Mouse (Mus musculus) MEL (cell line): ENCODE results near the gene Col2a1. TPM values are rescaled to one million over a fixed set of nuclear protein-coding genes. Genes with fewer than 3 reads are reported as not detected.

ENCODE experiments used
- DNase-seq: peaks from one replicate; pipeline ENCODE4 v3.0.0; 2011; ENCODE audit warnings: low read depth, low spot score
- H3K27ac ChIP-seq: 2 replicates; pipeline ENCODE4 v1.5.1; 2012; ENCODE audit warnings: low read depth, mild to moderate bottlenecking, control low read depth, low read length, moderate library complexity; ENCODE audit not compliant: control insufficient read depth
- H3K27me3 ChIP-seq, 2 experiments: fragments of 150-350 bp in 1 of 2; sonication (generic) in 1 of 2; 2 replicates each; pipeline ENCODE4 v1.6.1; 2012; ENCODE audit warnings: low read length in 2 of 2, mild to moderate bottlenecking in 2 of 2, improper control_type of control experiment in 1 of 2, moderate library complexity in 1 of 2; ENCODE audit not compliant: insufficient read depth in 2 of 2, control insufficient read depth in 1 of 2
- H3K36me3 ChIP-seq, 2 experiments: 2 replicates each; pipeline ENCODE4 v1.6.1; 2012 to 2014; ENCODE audit warnings: low read length in 2 of 2, improper control_type of control experiment in 1 of 2, inconsistent platforms in 1 of 2, mild to moderate bottlenecking in 1 of 2; ENCODE audit not compliant: insufficient read depth in 2 of 2, control insufficient read depth in 1 of 2
- H3K4me1 ChIP-seq, 2 experiments: fragments of 150-350 bp in 1 of 2; sonication (generic) in 1 of 2; 2 replicates each; pipeline ENCODE4 v1.6.1; 2012; ENCODE audit warnings: low read length in 2 of 2, improper control_type of control experiment in 1 of 2, mild to moderate bottlenecking in 1 of 2; ENCODE audit not compliant: insufficient read depth in 2 of 2, control insufficient read depth in 1 of 2
- H3K4me3 ChIP-seq, 2 experiments: fragments of 150-350 bp in 1 of 2; sonication (generic) in 1 of 2; 2 replicates each; pipeline ENCODE4 v1.5.1; 2012; ENCODE audit warnings: low read depth in 2 of 2, low read length in 2 of 2, mild to moderate bottlenecking in 2 of 2, moderate library complexity in 2 of 2, control low read depth in 1 of 2, improper control_type of control experiment in 1 of 2; ENCODE audit not compliant: control insufficient read depth in 1 of 2, insufficient read depth in 1 of 2
- H3K79me2 ChIP-seq: 2 replicates; pipeline ENCODE4 v1.6.1; 2012; ENCODE audit warnings: mild to moderate bottlenecking, low read length, moderate library complexity; ENCODE audit not compliant: control insufficient read depth, poor library complexity, insufficient read depth
- H3K9ac ChIP-seq: 2 replicates; pipeline ENCODE4 v1.6.1; 2012; ENCODE audit warnings: low read depth, mild to moderate bottlenecking, control low read depth, low read length, moderate library complexity; ENCODE audit not compliant: control insufficient read depth, poor library complexity, severe bottlenecking
- H3K9me3 ChIP-seq: fragments of 150-350 bp; sonication (generic); replicated peaks from 2 replicates; pipeline ENCODE4 v1.6.1; 2012; ENCODE audit warnings: mild to moderate bottlenecking, low read length, improper control_type of control experiment, moderate library complexity; ENCODE audit not compliant: insufficient read depth
- CHD2 ChIP-seq: IDR thresholded peaks from 2 replicates; pipeline ENCODE4 v1.6.1; 2011; ENCODE audit warnings: low read length, improper control_type of control experiment
- CTCF ChIP-seq, 3 experiments: IDR thresholded peaks in 2 of 3; conservative IDR thresholded peaks in 1 of 3; 2 replicates each; pipeline ENCODE4 v1.5.1; 2011 to 2012; ENCODE audit warnings: low read length in 3 of 3, low read depth in 2 of 3, mild to moderate bottlenecking in 2 of 3, improper control_type of control experiment in 1 of 3, inconsistent platforms in 1 of 3, mixed read lengths in 1 of 3, moderate library complexity in 1 of 3; ENCODE audit not compliant: control insufficient read depth in 1 of 3, insufficient read depth in 1 of 3, poor library complexity in 1 of 3, severe bottlenecking in 1 of 3
- E2F4 ChIP-seq: IDR thresholded peaks from 2 replicates; pipeline ENCODE4 v1.6.1; 2011; ENCODE audit warnings: low read depth, low read length, improper control_type of control experiment, borderline replicate concordance
- ELF1 ChIP-seq: IDR thresholded peaks from 2 replicates; pipeline ENCODE4 v1.6.1; 2014; ENCODE audit warnings: low read depth, mild to moderate bottlenecking, inconsistent platforms, low read length, improper control_type of control experiment, moderate library complexity
- EP300 ChIP-seq, 2 experiments: IDR thresholded peaks; 2 replicates each; pipeline ENCODE4 v1.6.1; 2011; ENCODE audit warnings: improper control_type of control experiment in 2 of 2, low read length in 2 of 2, low read depth in 1 of 2, mild to moderate bottlenecking in 1 of 2
- GABPA ChIP-seq: IDR thresholded peaks from 2 replicates; pipeline ENCODE4 v1.6.1; 2012; ENCODE audit warnings: low read depth, mild to moderate bottlenecking, inconsistent platforms, low read length, improper control_type of control experiment, moderate library complexity
- HCFC1 ChIP-seq: IDR thresholded peaks from 2 replicates; pipeline ENCODE4 v1.6.1; 2012; ENCODE audit warnings: low read depth, mild to moderate bottlenecking, inconsistent platforms, low read length, improper control_type of control experiment, moderate library complexity
- JUND ChIP-seq: IDR thresholded peaks from 2 replicates; pipeline ENCODE4 v1.6.1; 2011; ENCODE audit warnings: low read depth, mild to moderate bottlenecking, improper control_type of control experiment, low read length
- KAT2A ChIP-seq: conservative IDR thresholded peaks from 2 replicates; pipeline ENCODE4 v1.6.1; 2012; ENCODE audit warnings: low read depth, low read length, improper control_type of control experiment, inconsistent platforms
- MAFK ChIP-seq: IDR thresholded peaks from 2 replicates; pipeline ENCODE4 v1.6.1; 2011; ENCODE audit warnings: low read depth, mild to moderate bottlenecking, low read length, improper control_type of control experiment, borderline replicate concordance
- MAZ ChIP-seq: IDR thresholded peaks from 2 replicates; pipeline ENCODE4 v1.6.1; 2012; ENCODE audit warnings: low read depth, mild to moderate bottlenecking, inconsistent platforms, low read length, improper control_type of control experiment
- MEF2A ChIP-seq: IDR thresholded peaks from 2 replicates; pipeline ENCODE4 v1.6.1; 2014; ENCODE audit warnings: low read depth, mild to moderate bottlenecking, inconsistent platforms, low read length, improper control_type of control experiment; ENCODE audit not compliant: poor library complexity, insufficient replicate concordance, severe bottlenecking; ENCODE audit errors: extremely low read depth
- MXI1 ChIP-seq: IDR thresholded peaks from 2 replicates; pipeline ENCODE4 v1.6.1; 2011; ENCODE audit warnings: mild to moderate bottlenecking, low read depth, low read length, improper control_type of control experiment
- NELFE ChIP-seq: IDR thresholded peaks from 2 replicates; pipeline ENCODE4 v1.6.1; 2011; ENCODE audit warnings: low read depth, low read length, improper control_type of control experiment
- NRF1 ChIP-seq: IDR thresholded peaks from 2 replicates; pipeline ENCODE4 v1.6.1; 2014; ENCODE audit warnings: low read depth, mild to moderate bottlenecking, inconsistent platforms, low read length, improper control_type of control experiment, moderate library complexity; ENCODE audit not compliant: poor library complexity, insufficient read depth, severe bottlenecking
- POLR2AphosphoS5 ChIP-seq: IDR thresholded peaks from 2 replicates; pipeline ENCODE4 v1.6.1; 2012; ENCODE audit warnings: low read depth, borderline replicate concordance, mild to moderate bottlenecking, inconsistent platforms, low read length, moderate library complexity, mixed read lengths
- RAD21 ChIP-seq: IDR thresholded peaks from 2 replicates; pipeline ENCODE4 v1.6.1; 2011; ENCODE audit warnings: mild to moderate bottlenecking, low read depth, low read length, improper control_type of control experiment
- SIN3A ChIP-seq: IDR thresholded peaks from 2 replicates; pipeline ENCODE4 v1.6.1; 2012; ENCODE audit warnings: low read length, improper control_type of control experiment, inconsistent platforms
- SMC3 ChIP-seq: IDR thresholded peaks from 2 replicates; pipeline ENCODE4 v1.6.1; 2011; ENCODE audit warnings: low read depth, low read length, improper control_type of control experiment
- TAL1 ChIP-seq: IDR thresholded peaks from 2 replicates; pipeline ENCODE4 v1.6.1; 2012; ENCODE audit warnings: mild to moderate bottlenecking, inconsistent platforms, low read length, moderate library complexity, mixed read lengths
- TBP ChIP-seq: IDR thresholded peaks from 2 replicates; pipeline ENCODE4 v1.8.0; 2011; ENCODE audit warnings: low read depth, low read length, improper control_type of control experiment
- TCF12 ChIP-seq: IDR thresholded peaks from 2 replicates; pipeline ENCODE4 v1.6.1; 2014; ENCODE audit warnings: low read depth, mild to moderate bottlenecking, inconsistent platforms, low read length, improper control_type of control experiment, moderate library complexity
- UBTF ChIP-seq: IDR thresholded peaks from 2 replicates; pipeline ENCODE4 v1.6.1; 2012; ENCODE audit warnings: low read depth, mild to moderate bottlenecking, inconsistent platforms, low read length, improper control_type of control experiment, moderate library complexity, borderline replicate concordance; ENCODE audit not compliant: insufficient read depth
- ZC3H11A ChIP-seq: IDR thresholded peaks from 2 replicates; pipeline ENCODE4 v1.6.1; 2012; ENCODE audit warnings: low read depth, mild to moderate bottlenecking, inconsistent platforms, low read length, improper control_type of control experiment
- ZKSCAN1 ChIP-seq: IDR thresholded peaks from 2 replicates; pipeline ENCODE4 v1.6.1; 2012; ENCODE audit warnings: low read depth, mild to moderate bottlenecking, inconsistent platforms, low read length, improper control_type of control experiment, moderate library complexity
- ZMIZ1 ChIP-seq: IDR thresholded peaks from 2 replicates; pipeline ENCODE4 v1.6.1; 2012; ENCODE audit warnings: low read depth, mild to moderate bottlenecking, inconsistent platforms, low read length, improper control_type of control experiment, moderate library complexity
- polyA plus RNA-seq, 2 experiments: library from polyadenylated mRNA; stranded (reverse) in 1 of 2; unstranded in 1 of 2; fragments of >175 nt in 1 of 2; fragments of >200 nt in 1 of 2; gene quantifications; 2 replicates each; pipeline versions ENCODE4 v1.2.1 to v1.2.4; 2012; ENCODE audit warnings: low replicate concordance in 2 of 2, low read depth in 1 of 2; ENCODE audit not compliant: insufficient read length in 2 of 2, insufficient read depth in 1 of 2, missing spikeins in 1 of 2
- total RNA-seq: library from RNA; depleted of rRNA; stranded (reverse); fragments of 300-350 nt; gene quantifications from 2 replicates; pipeline ENCODE4 v1.2.3, GENCODE M21; 2012

Gene Col2a1
- total and polyA plus RNA-seq, 3 experiments: 0.04 TPM; not detected in 1

DNA sequence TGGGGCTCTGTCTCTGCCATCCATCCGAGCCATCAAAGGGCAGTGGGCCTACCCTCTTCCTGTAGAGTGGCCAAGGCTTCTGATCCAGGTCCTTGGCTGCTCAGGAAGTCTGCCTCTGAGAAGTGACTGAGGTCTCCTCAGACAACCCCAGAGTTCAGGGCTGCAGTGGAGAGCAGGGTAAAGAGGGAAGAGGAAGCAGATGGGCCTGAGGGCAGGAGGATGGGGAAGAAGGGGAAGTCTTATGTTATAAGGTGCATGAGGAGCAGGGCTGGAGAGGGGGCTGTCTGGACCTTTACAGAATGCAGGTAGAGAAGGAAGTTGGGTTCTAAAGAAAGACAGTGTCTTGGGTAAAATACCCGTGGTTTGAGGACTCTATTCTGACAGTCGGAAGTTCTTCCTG is 54.8 kb downstream of the Col2a1 start:
- Histone ChIP-seq H3K79me2 (no peaks in the 10 kb centered on the region), H3K27ac (no peak overlapping the region)
- TF ChIP-seq TAL1 (no peak), UBTF (no peak), TBP (peak; percentile 50; the same call in 1 of the 2 replicates), TCF12 (no peak), SMC3 (no peak), SIN3A (no peak), ZKSCAN1 (no peak), ELF1 (no peak)
- TF ChIP-seq, all 39 proteins: peak for 1
- no peak overlapping the region for H3K9ac ChIP-seq
- H3K9me3 ChIP-seq: no peaks in the 10 kb centered on the region
- H3K4me1 ChIP-seq: no peaks in the 10 kb centered on the region
- no peaks in the 10 kb centered on the region for H3K27me3 ChIP-seq
- peak; percentile 40 for DNase-seq
- no peaks in the 10 kb centered on the region for H3K36me3 ChIP-seq
- no peak overlapping the region for H3K4me3 ChIP-seq

DNA sequence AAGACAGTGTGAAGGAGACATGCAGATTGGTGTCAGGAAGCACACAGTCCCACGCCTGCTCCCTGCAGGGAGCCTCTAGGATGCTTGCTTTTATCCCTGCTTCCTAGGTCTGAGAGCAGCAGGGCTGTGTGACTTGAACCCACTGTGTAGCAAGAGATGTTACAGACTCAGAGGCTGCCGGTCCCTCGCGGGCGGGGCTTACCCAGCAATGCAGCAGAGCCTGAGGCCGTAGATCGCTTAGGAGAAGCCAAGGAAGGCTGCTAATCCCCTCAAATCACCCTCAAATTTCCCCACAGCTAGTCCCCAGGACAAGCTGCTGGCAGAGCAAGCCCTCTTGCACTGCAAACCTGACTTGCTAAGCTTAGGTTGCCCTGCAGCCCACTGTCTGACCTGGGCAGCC is 55.8 kb downstream of the Col2a1 start:
- Histone ChIP-seq H3K79me2 (no peaks in the 10 kb centered on the region), H3K4me1 (no peaks in the 10 kb centered on the region), H3K36me3 (no peaks in the 10 kb centered on the region), H3K4me3 (no peak overlapping the region), H3K27ac (no peak overlapping the region), H3K9me3 (no peaks in the 10 kb centered on the region), H3K9ac (no peak overlapping the region), H3K27me3 (no peaks in the 10 kb centered on the region)
- no peak for DNase-seq
- TF ChIP-seq NELFE (no peak), ZC3H11A (no peak), ZMIZ1 (no peak), MAFK (no peak), MEF2A (no peak), E2F4 (no peak)

DNA sequence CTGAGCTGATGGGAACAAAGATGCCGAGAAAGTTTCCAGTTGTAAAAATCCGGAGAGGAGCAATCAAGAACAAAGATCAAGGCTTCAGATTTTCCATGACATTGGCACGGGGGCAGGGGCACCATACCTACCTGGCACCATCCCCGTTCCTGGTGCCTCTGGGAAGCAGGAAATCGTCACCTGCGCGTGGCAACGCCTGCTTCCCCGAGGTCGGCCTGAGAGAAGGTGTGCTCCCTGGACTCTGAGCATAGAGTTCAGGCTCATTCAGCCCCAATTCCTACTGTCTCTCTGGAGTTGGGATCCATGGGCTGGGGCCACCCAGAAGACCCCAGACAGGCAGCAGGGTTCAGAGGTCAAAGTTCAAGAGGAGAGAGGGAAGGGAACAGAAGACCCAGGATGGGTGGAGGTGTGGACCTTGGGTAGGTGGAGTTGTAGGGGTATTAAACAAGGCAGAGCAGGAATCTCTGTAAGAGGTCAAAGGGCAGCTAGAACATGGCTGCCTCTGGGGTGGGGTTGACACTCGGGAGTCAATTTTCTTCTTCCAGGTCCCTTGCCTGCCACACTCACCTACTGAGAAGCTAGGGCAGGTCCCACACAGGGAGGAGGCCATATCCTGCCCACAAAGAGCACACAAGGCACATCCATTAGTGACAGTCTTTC is 58.7 kb downstream of the Col2a1 start:
- Histone ChIP-seq H3K4me3 (no peak overlapping the region), H3K4me1 (peaks cover 0 to 9% of the 10 kb centered on the region in 2 experiments; a peak in 2 of 4 replicates), H3K36me3 (no peaks in the 10 kb centered on the region), H3K27ac (no peak overlapping the region), H3K9me3 (no peaks in the 10 kb centered on the region), H3K9ac (no peak overlapping the region), H3K27me3 (no peaks in the 10 kb centered on the region), H3K79me2 (no peaks in the 10 kb centered on the region)
- DNase-seq: no peak
- no peak for TF ChIP-seq RAD21
- TF ChIP-seq E2F4: no peak
- no peak for TF ChIP-seq GABPA
- TF ChIP-seq EP300 (IDR thresholded peaks at IDR 0.05; ENCODE audit: low read depth in 1 of 2, low read length in 2 of 2): no peak
- TF ChIP-seq ZMIZ1: no peak
- no peak for TF ChIP-seq KAT2A
- no peak for TF ChIP-seq MXI1
- TF ChIP-seq NRF1: no peak
- no peak for TF ChIP-seq HCFC1
- TF ChIP-seq CHD2: no peak
- no peak for TF ChIP-seq CTCF (IDR thresholded peaks at IDR 0.05 in 2 of 3, conservative IDR thresholded peaks at IDR 0.05 in 1 of 3; ENCODE audit: control insufficient read depth in 1 of 3, insufficient read depth in 1 of 3, low read depth in 2 of 3, low read length in 3 of 3, poor library complexity in 1 of 3, severe bottlenecking in 1 of 3)
- TF ChIP-seq JUND: no peak
- no peak for TF ChIP-seq POLR2AphosphoS5
- TF ChIP-seq TCF12: no peak
- TF ChIP-seq MAZ: no peak
